Mouse (Mus musculus) thymus, postnatal 0 days (tissue): ENCODE results near the gene Pdzrn3. TPM values are rescaled to one million over a fixed set of nuclear protein-coding genes. Genes with fewer than 3 reads are reported as not detected.

Source experiments
- DNase-seq: peaks from one replicate; pipeline ENCODE4 v3.0.0-alpha.2; 2015; ENCODE audit warnings: low spot score
- polyA plus RNA-seq: library from polyadenylated mRNA; unstranded; fragments of >200 nt; fragmentation: Nextera tagmentation; extraction: Ambion mirVana; gene quantifications from 2 replicates; pipeline ENCODE4 v1.2.1, GENCODE M21; 2015

Gene Pdzrn3
- polyA plus RNA-seq, 1 experiment from 2014 or later, result 0.73 TPM

- no peak for DNase-seq
Measured at GRCm38 (mm10) chr6:101291944-101292343, 85.8 kb downstream of the Pdzrn3 start.

GRCm38 (mm10) chr6:101290160-101290559 lies 87.5 kb downstream of the Pdzrn3 start:
- no peak for DNase-seq

GRCm38 (mm10) chr6:101289428-101289827 lies 88.3 kb downstream of the Pdzrn3 start:
- no peak for DNase-seq

- DNase-seq, result no peak
Measured at GRCm38 (mm10) chr6:101287566-101288173, 90.0 kb downstream of the Pdzrn3 start.

GRCm38 (mm10) chr6:101287077-101287476 lies 90.6 kb downstream of the Pdzrn3 start:
- DNase-seq, result no peak

GRCm38 (mm10) chr6:101284368-101284955 lies 93.2 kb downstream of the Pdzrn3 start:
- DNase-seq, result no peak

GRCm38 (mm10) chr6:101283891-101284290 lies 93.8 kb downstream of the Pdzrn3 start:
- DNase-seq, result no peak

- no peak for DNase-seq
Measured at GRCm38 (mm10) chr6:101281644-101282043, 96.1 kb downstream of the Pdzrn3 start.

- DNase-seq, result no peak
Measured at GRCm38 (mm10) chr6:101280811-101281218, 96.9 kb downstream of the Pdzrn3 start.

GRCm38 (mm10) chr6:101278286-101278932 lies 99.3 kb downstream of the Pdzrn3 start:
- no peak for DNase-seq

- no peak for DNase-seq
Measured at GRCm38 (mm10) chr6:101276261-101276660, 101.4 kb downstream of the Pdzrn3 start.

GRCm38 (mm10) chr6:101275806-101276205 lies 101.9 kb downstream of the Pdzrn3 start:
- no peak for DNase-seq

- no peak for DNase-seq
Measured at GRCm38 (mm10) chr6:101274846-101275245, 102.9 kb downstream of the Pdzrn3 start.

- DNase-seq, result no peak
Measured at GRCm38 (mm10) chr6:101272256-101272655, 105.4 kb downstream of the Pdzrn3 start.

GRCm38 (mm10) chr6:101271378-101272135 lies 106.1 kb downstream of the Pdzrn3 start:
- DNase-seq, result no peak

GRCm38 (mm10) chr6:101270095-101270826 lies 107.4 kb downstream of the Pdzrn3 start:
- DNase-seq, result no peak

GRCm38 (mm10) chr6:101269335-101270094 lies 108.2 kb downstream of the Pdzrn3 start:
- DNase-seq, result no peak

- no peak for DNase-seq
Measured at GRCm38 (mm10) chr6:101268266-101268665, 109.4 kb downstream of the Pdzrn3 start.

GRCm38 (mm10) chr6:101266787-101267186 lies 110.9 kb downstream of the Pdzrn3 start:
- peak; percentile 20 for DNase-seq

GRCm38 (mm10) chr6:101263544-101263943 lies 114.2 kb downstream of the Pdzrn3 start:
- DNase-seq, result no peak

GRCm38 (mm10) chr6:101261513-101261912 lies 116.2 kb downstream of the Pdzrn3 start:
- DNase-seq, result peak; percentile 14
